Comparison of ENCODE assay signal across 10 mouse cellular contexts in the genomic region with DNA sequence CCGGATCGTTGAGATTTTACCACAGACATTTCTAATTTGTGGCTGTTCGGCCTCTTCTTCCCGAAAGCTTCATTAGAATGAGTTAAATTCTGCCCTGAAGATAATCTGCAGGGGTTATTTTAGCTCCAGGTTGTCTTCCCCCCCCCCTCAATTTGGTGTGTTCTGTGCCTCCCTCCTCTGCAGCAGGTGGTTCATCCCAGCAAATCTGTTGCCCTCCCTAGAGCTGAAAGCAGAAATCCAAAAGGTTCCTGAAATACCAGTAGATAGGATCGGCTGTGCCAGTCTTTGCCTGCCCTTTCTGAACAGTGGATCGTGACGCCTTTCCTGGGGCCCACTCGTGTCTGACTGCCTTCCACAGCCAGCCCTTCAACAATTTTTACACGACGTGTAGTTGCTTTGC.
"Had no signal": no experiment of that assay in that cellular context is flagged by ENCODE, and none has a peak within 500 bp of the region (broad histone marks: within the 10 kb centered on the region; RNA-seq: fewer than 3 reads in every experiment).

No protein-coding gene starts in this region.

- H3K9me3 ChIP-seq: limb, embryonic 12.5 days; neural tube, embryonic 13.5 days had no signal

- DNase-seq: kidney, adult 18-20 months; kidney, postnatal 10 days; kidney, postnatal 4 days; liver; lung, adult 18-20 months; midbrain, embryonic 14.5 days; thymus, postnatal 4 days had no signal

- H3K9ac ChIP-seq: limb, embryonic 12.5 days; liver, embryonic 14.5 days had no signal

- H3K27ac ChIP-seq: limb, embryonic 12.5 days; liver, embryonic 14.5 days; neural tube, embryonic 13.5 days had no signal

- H3K4me1 ChIP-seq: limb, embryonic 12.5 days had no signal
